Mouse (Mus musculus): ENCODE results near the gene Paqr6. TPM values are rescaled to one million over a fixed set of nuclear protein-coding genes. Genes with fewer than 3 reads are reported as not detected.

Gene Paqr6
- polyA plus RNA-seq, 1 experiment from 2014 or later, result 0.35 TPM

GRCm38 (mm10) chr3:88337367-88338020, 26.9 kb upstream of the Paqr6 start:
- Histone ChIP-seq H3K4me1 (ENCODE audit: control insufficient read depth, insufficient read depth, low read length) (peaks cover 15% of the 10 kb centered on the region), H3K27ac (ENCODE audit: low read depth, low read length) (no peak overlapping the region), H3K4me2 (ENCODE audit: low read depth, low read length) (peak overlapping the region; percentile 84), H3K36me3 (ENCODE audit: control insufficient read depth, insufficient read depth, low read length) (peaks cover 7% of the 10 kb centered on the region; the same call in 1 of the 2 replicates), H3K4me3 (ENCODE audit: low read depth, low read length) (no peak overlapping the region; the same call in 1 of the 2 replicates), H3K9me3 (ENCODE audit: control insufficient read depth, low read length) (no peaks in the 10 kb centered on the region), H3K9ac (replicated peaks; ENCODE audit: low read depth, low read length) (no peak overlapping the region; the same call in 1 of the 2 replicates), H3K27me3 (ENCODE audit: control insufficient read depth, insufficient read depth, low read length) (no peaks in the 10 kb centered on the region)
- 85% methylated on average over 11 of the region's 11 CpGs for WGBS
- ATAC-seq (ENCODE audit: low read depth), result no peak

GRCm38 (mm10) chr3:88338316-88338715, 26.1 kb upstream of the Paqr6 start:
- WGBS, result 96% methylated on average over 7 of the region's 7 CpGs
- Histone ChIP-seq H3K9me3 (ENCODE audit: control insufficient read depth, low read length) (no peaks in the 10 kb centered on the region), H3K36me3 (ENCODE audit: control insufficient read depth, insufficient read depth, low read length) (peaks cover 15% of the 10 kb centered on the region), H3K4me3 (ENCODE audit: low read depth, low read length) (no peak overlapping the region), H3K27me3 (ENCODE audit: control insufficient read depth, insufficient read depth, low read length) (no peaks in the 10 kb centered on the region), H3K4me1 (ENCODE audit: control insufficient read depth, insufficient read depth, low read length) (peaks cover 15% of the 10 kb centered on the region), H3K9ac (replicated peaks; ENCODE audit: low read depth, low read length) (no peak overlapping the region), H3K27ac (ENCODE audit: low read depth, low read length) (no peak overlapping the region), H3K4me2 (ENCODE audit: low read depth, low read length) (no peak overlapping the region)
- ATAC-seq (ENCODE audit: low read depth), result no peak

- peaks cover 22% of the 10 kb centered on the region for H3K36me3 ChIP-seq (ENCODE audit: control insufficient read depth, insufficient read depth, low read length)
- no peak overlapping the region for H3K4me2 ChIP-seq (ENCODE audit: low read depth, low read length)
- no peaks in the 10 kb centered on the region for H3K9me3 ChIP-seq (ENCODE audit: control insufficient read depth, low read length)
- H3K4me3 ChIP-seq (ENCODE audit: low read depth, low read length), result no peak overlapping the region
- H3K27me3 ChIP-seq (ENCODE audit: control insufficient read depth, insufficient read depth, low read length), result no peaks in the 10 kb centered on the region
- 81% methylated on average over 3 of the region's 3 CpGs for WGBS
- no peak for ATAC-seq (ENCODE audit: low read depth)
- no peak overlapping the region for H3K9ac ChIP-seq (replicated peaks; ENCODE audit: low read depth, low read length)
- no peak overlapping the region for H3K27ac ChIP-seq (ENCODE audit: low read depth, low read length)
- H3K4me1 ChIP-seq (ENCODE audit: control insufficient read depth, insufficient read depth, low read length), result peaks cover 15% of the 10 kb centered on the region
These were observed 25.4 kb upstream of the Paqr6 start for GRCm38 (mm10) chr3:88339006-88339405.

- Histone ChIP-seq H3K4me1 (ENCODE audit: control insufficient read depth, insufficient read depth, low read length) (no peaks in the 10 kb centered on the region), H3K4me2 (ENCODE audit: low read depth, low read length) (no peak overlapping the region), H3K27me3 (ENCODE audit: control insufficient read depth, insufficient read depth, low read length) (no peaks in the 10 kb centered on the region), H3K9ac (replicated peaks; ENCODE audit: low read depth, low read length) (no peak overlapping the region), H3K4me3 (ENCODE audit: low read depth, low read length) (no peak overlapping the region), H3K36me3 (ENCODE audit: control insufficient read depth, insufficient read depth, low read length) (peaks cover 95% of the 10 kb centered on the region), H3K27ac (ENCODE audit: low read depth, low read length) (no peak overlapping the region), H3K9me3 (ENCODE audit: control insufficient read depth, low read length) (no peaks in the 10 kb centered on the region)
- WGBS, result 91% methylated on average over 13 of the region's 13 CpGs
- no peak for ATAC-seq (ENCODE audit: low read depth)
These were observed 13.7 kb upstream of the Paqr6 start for GRCm38 (mm10) chr3:88350732-88351131.

- ATAC-seq (ENCODE audit: low read depth), result no peak
- WGBS, result 93% methylated on average over 9 of the region's 9 CpGs
- no peak overlapping the region for H3K9ac ChIP-seq (replicated peaks; ENCODE audit: low read depth, low read length)
These were observed 11.5 kb upstream of the Paqr6 start for GRCm38 (mm10) chr3:88352907-88353306.

GRCm38 (mm10) chr3:88354396-88355165, 9.8 kb upstream of the Paqr6 start:
- H3K9ac ChIP-seq (replicated peaks; ENCODE audit: low read depth, low read length), result no peak overlapping the region
- H3K4me2 ChIP-seq (ENCODE audit: low read depth, low read length), result no peak overlapping the region
- WGBS, result 95% methylated on average over 8 of the region's 8 CpGs
- no peaks in the 10 kb centered on the region for H3K4me1 ChIP-seq (ENCODE audit: control insufficient read depth, insufficient read depth, low read length)
- no peak overlapping the region for H3K27ac ChIP-seq (ENCODE audit: low read depth, low read length)
- H3K36me3 ChIP-seq (ENCODE audit: control insufficient read depth, insufficient read depth, low read length), result peaks cover 98% of the 10 kb centered on the region
- no peaks in the 10 kb centered on the region for H3K9me3 ChIP-seq (ENCODE audit: control insufficient read depth, low read length)
- no peaks in the 10 kb centered on the region for H3K27me3 ChIP-seq (ENCODE audit: control insufficient read depth, insufficient read depth, low read length)
- no peak overlapping the region for H3K4me3 ChIP-seq (ENCODE audit: low read depth, low read length)
- ATAC-seq (ENCODE audit: low read depth), result no peak

More at GRCm38 (mm10) chr3:88352907-88353306, 11.5 kb upstream of the Paqr6 start:
- no peak overlapping the region for H3K4me2 ChIP-seq (ENCODE audit: low read depth, low read length)
- H3K9me3 ChIP-seq (ENCODE audit: control insufficient read depth, low read length), result no peaks in the 10 kb centered on the region
- no peak overlapping the region for H3K4me3 ChIP-seq (ENCODE audit: low read depth, low read length)
- no peaks in the 10 kb centered on the region for H3K4me1 ChIP-seq (ENCODE audit: control insufficient read depth, insufficient read depth, low read length)
- no peak overlapping the region for H3K27ac ChIP-seq (ENCODE audit: low read depth, low read length)
- H3K36me3 ChIP-seq (ENCODE audit: control insufficient read depth, insufficient read depth, low read length), result peaks cover 98% of the 10 kb centered on the region
- H3K27me3 ChIP-seq (ENCODE audit: control insufficient read depth, insufficient read depth, low read length), result no peaks in the 10 kb centered on the region

- Histone ChIP-seq H3K9ac (replicated peaks; ENCODE audit: low read depth, low read length) (no peak overlapping the region), H3K4me3 (ENCODE audit: low read depth, low read length) (no peak overlapping the region), H3K9me3 (ENCODE audit: control insufficient read depth, low read length) (no peaks in the 10 kb centered on the region), H3K27ac (ENCODE audit: low read depth, low read length) (no peak overlapping the region), H3K4me2 (ENCODE audit: low read depth, low read length) (no peak overlapping the region), H3K36me3 (ENCODE audit: control insufficient read depth, insufficient read depth, low read length) (peaks cover 70% of the 10 kb centered on the region), H3K27me3 (ENCODE audit: control insufficient read depth, insufficient read depth, low read length) (no peaks in the 10 kb centered on the region), H3K4me1 (ENCODE audit: control insufficient read depth, insufficient read depth, low read length) (no peaks in the 10 kb centered on the region)
- WGBS, result 62% methylated on average over 5 of the region's 5 CpGs
- no peak for ATAC-seq (ENCODE audit: low read depth)
These were observed 4.8 kb upstream of the Paqr6 start for GRCm38 (mm10) chr3:88359584-88359983.

GRCm38 (mm10) chr3:88359989-88360388, 4.4 kb upstream of the Paqr6 start:
- no peak overlapping the region for H3K27ac ChIP-seq (ENCODE audit: low read depth, low read length)
- no peaks in the 10 kb centered on the region for H3K27me3 ChIP-seq (ENCODE audit: control insufficient read depth, insufficient read depth, low read length)
- no peak for ATAC-seq (ENCODE audit: low read depth)
- no peaks in the 10 kb centered on the region for H3K4me1 ChIP-seq (ENCODE audit: control insufficient read depth, insufficient read depth, low read length)
- no peaks in the 10 kb centered on the region for H3K9me3 ChIP-seq (ENCODE audit: control insufficient read depth, low read length)
- no peak overlapping the region for H3K4me3 ChIP-seq (ENCODE audit: low read depth, low read length)
- H3K4me2 ChIP-seq (ENCODE audit: low read depth, low read length), result no peak overlapping the region
- H3K36me3 ChIP-seq (ENCODE audit: control insufficient read depth, insufficient read depth, low read length), result peaks cover 66% of the 10 kb centered on the region
- H3K9ac ChIP-seq (replicated peaks; ENCODE audit: low read depth, low read length), result no peak overlapping the region
- 74% methylated on average over 3 of the region's 3 CpGs for WGBS

- H3K4me1 ChIP-seq (ENCODE audit: control insufficient read depth, insufficient read depth, low read length), result no peaks in the 10 kb centered on the region
- H3K27me3 ChIP-seq (ENCODE audit: control insufficient read depth, insufficient read depth, low read length), result no peaks in the 10 kb centered on the region
- no peak overlapping the region for H3K4me3 ChIP-seq (ENCODE audit: low read depth, low read length)
- no peak overlapping the region for H3K27ac ChIP-seq (ENCODE audit: low read depth, low read length)
- no peak overlapping the region for H3K9ac ChIP-seq (replicated peaks; ENCODE audit: low read depth, low read length)
- ATAC-seq (ENCODE audit: low read depth), result no peak
- peaks cover 55% of the 10 kb centered on the region for H3K36me3 ChIP-seq (ENCODE audit: control insufficient read depth, insufficient read depth, low read length)
- H3K9me3 ChIP-seq (ENCODE audit: control insufficient read depth, low read length), result no peaks in the 10 kb centered on the region
- 88% methylated on average over 6 of the region's 6 CpGs for WGBS
- no peak overlapping the region for H3K4me2 ChIP-seq (ENCODE audit: low read depth, low read length)
These were observed 3.3 kb upstream of the Paqr6 start for GRCm38 (mm10) chr3:88361096-88361495.
